Mouse (Mus musculus): ENCODE measurements at regions not wholly inside any gene's neighbourhood (a gene's known extent, or its start where the extent isn't known, plus 50 kb on each side); places are given as distances from the start of the nearest gene placed in this dataset.

DNA sequence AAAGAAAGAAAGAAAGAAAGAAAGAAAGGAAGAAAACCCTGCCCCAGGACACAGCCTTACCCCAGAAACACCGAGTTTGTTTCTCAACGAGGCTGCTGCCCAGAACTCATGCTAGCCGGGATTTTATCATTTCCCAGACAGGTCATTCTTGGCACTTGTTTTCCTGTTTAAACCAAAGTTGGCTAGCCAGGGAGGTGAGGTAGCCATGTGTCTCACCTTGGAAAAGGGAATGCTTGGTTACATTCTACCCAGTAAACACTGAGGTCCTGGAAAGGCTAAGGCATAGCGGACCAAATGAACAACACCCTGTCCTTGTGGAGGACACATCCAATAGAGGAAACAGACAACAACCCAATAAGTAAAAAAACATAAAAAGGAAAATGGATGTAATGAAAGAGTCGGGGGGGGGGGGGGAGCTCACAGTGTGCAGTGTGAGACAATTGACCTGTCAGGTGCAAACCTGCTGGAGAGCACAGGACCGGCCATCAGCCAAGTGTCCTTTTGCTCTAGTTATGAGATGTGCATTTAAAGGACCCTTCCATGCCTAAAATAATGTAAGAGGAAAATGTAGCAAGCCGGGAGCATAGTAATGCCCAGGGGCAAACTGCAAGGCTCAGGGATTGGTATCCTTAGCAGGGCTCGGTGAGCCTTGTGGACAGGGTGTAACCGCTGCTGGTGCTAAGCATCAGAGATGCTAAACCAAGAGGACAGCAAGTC, 78.2 kb upstream of the Fzd7 start:
- Histone ChIP-seq H3K36me3 (ENCODE audit: control insufficient read depth, insufficient read depth, low read length) (no peaks in the 10 kb centered on the region), H3K4me1 (replicated peaks; ENCODE audit: control insufficient read depth, insufficient read depth, low read length) (no peaks in the 10 kb centered on the region), H3K4me3 (ENCODE audit: low read depth, low read length) (no peak overlapping the region), H3K4me2 (ENCODE audit: low read depth, low read length, severe bottlenecking) (no peak overlapping the region), H3K27ac (ENCODE audit: low read depth, low read length) (no peak overlapping the region), H3K9ac (ENCODE audit: low read length) (no peak overlapping the region), H3K27me3 (ENCODE audit: control insufficient read depth, insufficient read depth, low read length) (no peaks in the 10 kb centered on the region), H3K9me3 (ENCODE audit: control insufficient read depth, low read length) (no peaks in the 10 kb centered on the region)
- 86% methylated on average over 9 of the region's 9 CpGs for WGBS
- DNase-seq (ENCODE audit: low spot score) (no peak), ATAC-seq (replicated peaks; ENCODE audit: low FRiP score) (no peak)

DNA sequence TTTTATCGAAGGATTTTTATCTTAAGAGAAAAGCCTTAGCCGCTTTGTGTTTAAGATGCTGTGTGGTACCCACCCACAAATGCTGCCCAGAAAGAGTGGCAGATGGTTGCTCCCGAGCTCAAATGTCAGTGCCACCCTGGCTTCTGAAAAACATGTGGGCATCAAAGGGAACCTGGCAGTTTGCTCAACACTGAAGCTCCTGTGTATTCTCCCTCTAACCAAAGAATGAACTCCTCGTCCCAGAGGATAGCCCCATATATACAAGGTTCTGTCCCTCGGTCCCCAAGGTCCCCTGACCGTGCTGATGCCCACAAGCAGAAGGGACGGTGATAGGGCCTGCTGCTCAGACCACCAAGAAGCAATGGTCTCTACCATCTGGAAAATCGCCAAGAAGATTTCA, 76.9 kb upstream of the Fzd7 start:
- Histone ChIP-seq H3K9me3 (ENCODE audit: control insufficient read depth, low read length) (no peaks in the 10 kb centered on the region), H3K4me2 (ENCODE audit: low read depth, low read length, severe bottlenecking) (no peak overlapping the region), H3K4me1 (replicated peaks; ENCODE audit: control insufficient read depth, insufficient read depth, low read length) (no peaks in the 10 kb centered on the region), H3K27me3 (ENCODE audit: control insufficient read depth, insufficient read depth, low read length) (no peaks in the 10 kb centered on the region), H3K4me3 (ENCODE audit: low read depth, low read length) (no peak overlapping the region), H3K27ac (ENCODE audit: low read depth, low read length) (no peak overlapping the region), H3K9ac (ENCODE audit: low read length) (no peak overlapping the region), H3K36me3 (ENCODE audit: control insufficient read depth, insufficient read depth, low read length) (no peaks in the 10 kb centered on the region)
- WGBS = 85% methylated on average over 8 of the region's 8 CpGs
- ATAC-seq (replicated peaks; ENCODE audit: low FRiP score) = no peak
- no peak for DNase-seq (ENCODE audit: low spot score)

DNA sequence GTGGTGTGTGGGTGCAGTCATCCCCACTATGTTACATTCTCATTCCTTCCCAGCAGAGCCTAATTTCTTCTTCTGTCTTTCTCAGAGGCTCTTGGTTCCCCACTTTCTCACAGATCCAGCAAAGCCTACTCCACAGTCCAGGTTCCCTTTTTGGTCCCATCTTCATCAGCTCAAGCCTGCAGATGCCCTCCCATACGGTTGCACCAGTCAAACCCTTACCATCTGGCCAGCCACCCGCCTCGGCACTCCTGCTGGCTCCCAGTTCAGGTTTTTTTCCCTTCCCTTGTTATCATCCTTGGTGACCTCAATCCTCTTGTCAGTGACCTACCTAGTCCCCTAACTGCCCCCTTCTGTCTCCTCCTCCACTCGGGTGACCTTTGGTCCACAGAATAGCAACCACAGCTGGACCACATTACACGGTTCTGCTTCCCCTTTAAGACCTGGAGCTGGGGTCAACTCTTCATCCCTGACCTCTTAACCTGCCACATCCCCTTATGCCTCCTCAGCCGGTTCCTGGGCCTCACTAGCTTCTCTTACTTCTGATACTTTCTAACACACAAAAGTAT, 75.4 kb upstream of the Fzd7 start:
- DNase-seq (ENCODE audit: low spot score) = no peak
- no peaks in the 10 kb centered on the region for H3K9me3 ChIP-seq (ENCODE audit: control insufficient read depth, low read length)
- no peaks in the 10 kb centered on the region for H3K36me3 ChIP-seq (ENCODE audit: control insufficient read depth, insufficient read depth, low read length)
- no peaks in the 10 kb centered on the region for H3K27me3 ChIP-seq (ENCODE audit: control insufficient read depth, insufficient read depth, low read length)
- no peak for ATAC-seq (replicated peaks; ENCODE audit: low FRiP score)
- H3K4me3 ChIP-seq (ENCODE audit: low read depth, low read length) = no peak overlapping the region
- no peak overlapping the region for H3K9ac ChIP-seq (ENCODE audit: low read length)
- WGBS = 23% methylated on average over 6 of the region's 6 CpGs
- H3K27ac ChIP-seq (ENCODE audit: low read depth, low read length) = no peak overlapping the region
- H3K4me1 ChIP-seq (replicated peaks; ENCODE audit: control insufficient read depth, insufficient read depth, low read length) = no peaks in the 10 kb centered on the region
- H3K4me2 ChIP-seq (ENCODE audit: low read depth, low read length, severe bottlenecking) = no peak overlapping the region

DNA sequence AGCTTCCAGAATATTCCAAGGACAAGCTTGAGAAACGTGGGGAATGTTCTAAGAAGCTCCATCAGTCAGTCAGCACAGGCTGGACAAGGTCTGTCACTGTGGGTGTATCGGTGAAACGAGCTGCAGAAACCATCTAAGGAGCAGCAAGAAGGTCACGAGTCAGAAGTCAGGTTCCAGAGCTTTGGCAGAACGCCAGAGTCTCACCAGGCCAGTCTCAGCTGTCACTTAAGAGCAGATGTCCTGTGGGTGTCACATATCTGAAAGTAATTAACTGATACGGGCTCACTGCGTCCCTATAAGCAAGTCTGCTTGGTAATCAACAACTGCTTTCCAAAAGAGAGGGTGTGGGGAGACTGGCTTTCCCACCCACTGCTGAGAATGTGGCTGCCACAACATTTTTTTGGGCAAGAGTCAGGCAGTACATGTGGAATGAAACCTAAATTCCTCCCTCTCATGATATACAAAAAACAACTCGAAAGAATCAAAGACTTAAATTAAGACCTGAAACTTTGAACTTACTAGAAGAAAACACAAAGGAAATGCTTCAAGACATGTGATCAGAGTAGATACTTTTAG, 72.6 kb upstream of the Fzd7 start:
- Histone ChIP-seq H3K36me3 (ENCODE audit: control insufficient read depth, insufficient read depth, low read length) (no peaks in the 10 kb centered on the region), H3K27me3 (ENCODE audit: control insufficient read depth, insufficient read depth, low read length) (no peaks in the 10 kb centered on the region), H3K27ac (ENCODE audit: low read depth, low read length) (no peak overlapping the region), H3K4me1 (replicated peaks; ENCODE audit: control insufficient read depth, insufficient read depth, low read length) (no peaks in the 10 kb centered on the region; the same call in 1 of the 2 replicates), H3K9me3 (ENCODE audit: control insufficient read depth, low read length) (no peaks in the 10 kb centered on the region), H3K4me2 (ENCODE audit: low read depth, low read length, severe bottlenecking) (no peak overlapping the region), H3K9ac (ENCODE audit: low read length) (no peak overlapping the region), H3K4me3 (ENCODE audit: low read depth, low read length) (no peak overlapping the region)
- WGBS = 61% methylated on average over 8 of the region's 8 CpGs
- ATAC-seq (replicated peaks; ENCODE audit: low FRiP score) (no peak), DNase-seq (ENCODE audit: low spot score) (no peak)

DNA sequence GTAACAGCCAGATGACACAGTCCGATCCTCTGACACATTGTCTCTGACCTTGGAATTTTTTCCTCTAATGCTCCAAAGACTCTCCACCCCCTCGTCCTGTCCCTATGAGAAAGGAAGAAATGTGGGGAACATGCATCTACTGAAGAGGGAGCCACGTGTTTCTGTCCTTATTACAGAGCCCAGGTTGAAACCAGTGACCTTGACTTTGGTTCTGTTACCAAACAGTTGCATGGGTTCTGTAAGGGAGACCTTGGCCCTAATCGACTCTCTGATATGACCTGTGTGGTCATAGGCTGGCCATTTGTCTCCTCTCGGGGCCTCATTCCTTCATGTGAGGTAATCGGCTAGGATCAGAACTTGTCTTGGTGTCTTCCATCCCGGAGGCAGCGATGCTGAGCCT, 69.0 kb upstream of the Fzd7 start:
- H3K4me1 ChIP-seq (replicated peaks; ENCODE audit: control insufficient read depth, insufficient read depth, low read length) = no peaks in the 10 kb centered on the region; the same call in 1 of the 2 replicates
- H3K4me2 ChIP-seq (ENCODE audit: low read depth, low read length, severe bottlenecking) = no peak overlapping the region
- 92% methylated on average over 8 of the region's 8 CpGs for WGBS
- H3K36me3 ChIP-seq (ENCODE audit: control insufficient read depth, insufficient read depth, low read length) = no peaks in the 10 kb centered on the region
- no peak overlapping the region for H3K9ac ChIP-seq (ENCODE audit: low read length)
- H3K9me3 ChIP-seq (ENCODE audit: control insufficient read depth, low read length) = no peaks in the 10 kb centered on the region
- no peaks in the 10 kb centered on the region for H3K27me3 ChIP-seq (ENCODE audit: control insufficient read depth, insufficient read depth, low read length)
- no peak overlapping the region for H3K27ac ChIP-seq (ENCODE audit: low read depth, low read length)
- no peak for DNase-seq (ENCODE audit: low spot score)
- H3K4me3 ChIP-seq (ENCODE audit: low read depth, low read length) = no peak overlapping the region
- ATAC-seq (replicated peaks; ENCODE audit: low FRiP score) = no peak

DNA sequence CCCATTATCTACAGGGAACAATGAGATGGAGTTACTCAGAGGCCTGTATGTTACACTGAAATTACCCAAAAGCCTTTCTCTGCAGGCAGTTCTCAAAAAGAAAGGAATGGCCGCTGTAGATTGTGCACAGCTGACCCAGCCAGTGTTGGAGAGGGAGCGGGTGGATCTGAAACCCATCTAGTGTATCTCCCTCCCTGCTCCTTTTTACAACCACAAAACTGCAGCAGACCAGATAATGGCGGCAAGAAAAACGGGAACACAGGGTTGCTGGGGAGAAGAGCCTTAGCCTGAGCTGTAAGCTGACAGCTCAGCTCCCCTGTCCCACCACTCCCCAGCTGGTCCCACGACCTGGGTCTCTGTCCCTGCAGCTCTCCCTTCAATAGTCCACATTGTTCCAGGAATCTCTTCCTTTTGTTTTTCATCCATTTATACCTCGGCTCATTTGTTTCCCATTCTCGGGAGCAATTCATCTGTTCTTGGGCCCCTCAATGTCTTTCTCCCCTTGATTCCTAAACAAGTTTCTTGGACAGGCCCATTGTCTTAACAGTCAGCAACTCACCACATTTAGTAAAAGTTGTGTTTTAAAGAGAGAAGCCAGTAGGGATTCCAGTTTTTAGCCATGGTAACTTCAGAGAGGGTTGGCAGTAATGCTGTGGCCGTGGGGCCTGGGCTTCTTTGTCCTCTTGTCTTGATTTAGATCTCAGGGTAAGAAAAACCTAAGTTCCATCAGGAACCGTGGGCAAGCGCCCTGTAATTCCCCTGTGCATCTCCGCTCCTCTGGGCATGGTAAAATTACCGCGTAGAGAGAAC, 67.6 kb upstream of the Fzd7 start:
- no peak overlapping the region for H3K4me2 ChIP-seq (ENCODE audit: low read depth, low read length, severe bottlenecking)
- peak overlapping the region; percentile 3; the same call in 1 of the 2 replicates for H3K27ac ChIP-seq (ENCODE audit: low read depth, low read length)
- no peaks in the 10 kb centered on the region for H3K27me3 ChIP-seq (ENCODE audit: control insufficient read depth, insufficient read depth, low read length)
- no peaks in the 10 kb centered on the region for H3K36me3 ChIP-seq (ENCODE audit: control insufficient read depth, insufficient read depth, low read length)
- no peaks in the 10 kb centered on the region; the same call in 1 of the 2 replicates for H3K4me1 ChIP-seq (replicated peaks; ENCODE audit: control insufficient read depth, insufficient read depth, low read length)
- no peaks in the 10 kb centered on the region for H3K9me3 ChIP-seq (ENCODE audit: control insufficient read depth, low read length)
- 49% methylated on average over 13 of the region's 13 CpGs for WGBS
- no peak for DNase-seq (ENCODE audit: low spot score)
- H3K4me3 ChIP-seq (ENCODE audit: low read depth, low read length) = no peak overlapping the region
- ATAC-seq (replicated peaks; ENCODE audit: low FRiP score) = no peak
- H3K9ac ChIP-seq (ENCODE audit: low read length) = no peak overlapping the region

DNA sequence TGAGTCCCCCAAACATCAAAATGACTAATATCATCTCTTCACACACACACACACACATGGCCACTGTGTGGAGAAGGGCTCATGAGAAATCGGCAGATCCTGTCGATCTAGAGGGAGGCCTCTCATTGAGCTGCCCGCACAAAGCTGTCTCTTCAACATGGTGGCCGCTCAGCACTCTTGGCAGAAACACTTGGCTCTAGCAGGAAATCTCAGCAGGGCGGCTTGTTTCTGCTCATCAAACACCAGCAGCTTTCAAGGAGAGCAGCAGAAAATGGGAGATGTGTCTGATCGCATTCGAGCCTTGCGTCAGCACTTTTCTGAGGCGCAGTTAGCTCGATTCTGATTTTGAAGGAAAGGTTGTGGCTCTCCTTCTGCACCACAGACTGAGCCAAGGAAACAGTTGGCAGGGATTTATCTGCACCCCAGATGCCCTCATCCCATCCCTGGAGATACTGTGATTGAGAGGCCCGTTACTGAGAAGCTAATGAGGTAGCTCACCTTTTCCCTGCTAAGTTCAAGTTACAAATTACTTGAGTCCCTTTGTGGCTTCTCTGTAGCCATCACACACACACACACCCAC, 66.4 kb upstream of the Fzd7 start:
- no peaks in the 10 kb centered on the region for H3K36me3 ChIP-seq (ENCODE audit: control insufficient read depth, insufficient read depth, low read length)
- H3K9me3 ChIP-seq (ENCODE audit: control insufficient read depth, low read length) = no peaks in the 10 kb centered on the region
- no peak overlapping the region for H3K4me2 ChIP-seq (ENCODE audit: low read depth, low read length, severe bottlenecking)
- ATAC-seq (replicated peaks; ENCODE audit: low FRiP score) (no peak), DNase-seq (ENCODE audit: low spot score) (no peak)
- WGBS = 92% methylated on average over 11 of the region's 11 CpGs
- no peak overlapping the region for H3K4me3 ChIP-seq (ENCODE audit: low read depth, low read length)
- H3K27ac ChIP-seq (ENCODE audit: low read depth, low read length) = no peak overlapping the region
- H3K27me3 ChIP-seq (ENCODE audit: control insufficient read depth, insufficient read depth, low read length) = no peaks in the 10 kb centered on the region
- H3K4me1 ChIP-seq (replicated peaks; ENCODE audit: control insufficient read depth, insufficient read depth, low read length) = no peaks in the 10 kb centered on the region; the same call in 1 of the 2 replicates
- H3K9ac ChIP-seq (ENCODE audit: low read length) = no peak overlapping the region

DNA sequence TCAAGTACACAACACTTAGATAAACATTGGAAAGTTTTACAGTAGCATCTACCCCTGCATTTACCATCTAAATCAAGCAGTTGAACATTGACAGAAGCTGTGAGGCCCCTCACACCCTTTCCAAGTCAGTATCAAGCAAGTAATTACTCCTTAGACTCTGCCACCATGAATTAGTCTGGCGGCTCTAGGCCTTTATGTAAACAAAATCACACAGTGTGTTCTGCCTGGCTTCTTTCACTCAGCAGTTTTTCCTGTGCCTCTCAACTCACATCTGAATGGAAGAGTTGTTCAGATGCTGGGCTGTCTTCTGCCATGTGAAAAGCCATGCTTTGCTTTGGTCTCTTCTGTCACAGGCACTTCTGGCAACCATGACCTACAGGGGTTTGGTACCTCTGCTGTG, 64.9 kb upstream of the Fzd7 start:
- Histone ChIP-seq H3K27ac (ENCODE audit: low read depth, low read length) (no peak overlapping the region), H3K4me3 (ENCODE audit: low read depth, low read length) (no peak overlapping the region), H3K36me3 (ENCODE audit: control insufficient read depth, insufficient read depth, low read length) (no peaks in the 10 kb centered on the region), H3K4me1 (replicated peaks; ENCODE audit: control insufficient read depth, insufficient read depth, low read length) (peaks cover 2% of the 10 kb centered on the region; the same call in 1 of the 2 replicates), H3K4me2 (ENCODE audit: low read depth, low read length, severe bottlenecking) (no peak overlapping the region), H3K9me3 (ENCODE audit: control insufficient read depth, low read length) (no peaks in the 10 kb centered on the region), H3K9ac (ENCODE audit: low read length) (no peak overlapping the region), H3K27me3 (ENCODE audit: control insufficient read depth, insufficient read depth, low read length) (no peaks in the 10 kb centered on the region)
- ATAC-seq (replicated peaks; ENCODE audit: low FRiP score) (no peak), DNase-seq (ENCODE audit: low spot score) (no peak)
- 52% methylated on average over 1 of the region's 1 CpGs for WGBS
